Mouse (Mus musculus): ENCODE measurements around the gene Stam.

DNA sequence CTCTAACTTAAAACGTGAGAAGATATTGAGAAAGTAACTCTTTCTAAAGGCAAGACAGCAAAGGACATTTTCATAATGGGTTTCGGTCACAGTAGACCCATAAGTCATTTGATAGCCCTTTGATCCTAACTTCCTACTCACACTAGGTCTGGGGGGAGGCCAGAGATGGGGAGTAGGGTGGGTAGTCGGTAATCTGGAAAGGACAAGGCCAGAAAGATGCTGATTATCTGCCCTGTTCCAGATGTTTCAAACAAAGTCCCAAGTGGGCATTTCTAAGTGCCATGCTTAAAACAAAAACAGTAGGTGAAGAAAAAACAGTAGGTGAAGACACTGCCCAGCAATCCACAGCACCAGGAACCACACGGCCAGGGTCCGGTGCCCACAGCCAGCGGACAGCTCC lies 19.2 kb upstream of the Stam start:
- TF ChIP-seq CTCF (IDR thresholded peaks at IDR 0.05; ENCODE audit: control insufficient read depth, insufficient read depth, low read length): no peak
- TF ChIP-seq POLR2A (IDR thresholded peaks at IDR 0.05; ENCODE audit: borderline replicate concordance, control insufficient read depth, low read depth, low read length): no peak
